Mouse (Mus musculus) lung, embryonic 16.5 days (tissue): ENCODE results near the gene Serpina3k. TPM values are rescaled to one million over a fixed set of nuclear protein-coding genes. Genes with fewer than 3 reads are reported as not detected.
"Not testable (repeated sequence)": the region's sequence is repeated elsewhere in the genome, so short reads cannot be mapped to it uniquely, and the experiment has no call there.

Experiments used
- ATAC-seq: fragments of 200-750 bp; cut with Nextera tagmentation; 2 replicates; pipeline ENCODE4 v1.8.0; 2017; ENCODE audit warnings: low read depth, mild to moderate bottlenecking, moderate library complexity
- H3K27ac ChIP-seq: fragments of 300-500 bp; sonication (generic); 2 replicates; pipeline ENCODE4 v1.5.1; 2014; ENCODE audit warnings: mild to moderate bottlenecking, control low read depth, low read length
- H3K27me3 ChIP-seq: fragments of 300-500 bp; sonication (generic); 2 replicates; pipeline ENCODE4 v1.6.1; 2014; ENCODE audit warnings: low read depth, low read length, mixed read lengths; ENCODE audit not compliant: control insufficient read depth, insufficient read depth
- H3K36me3 ChIP-seq: fragments of 300-500 bp; sonication (generic); 2 replicates; pipeline ENCODE4 v1.6.1; 2014; ENCODE audit warnings: low read length; ENCODE audit not compliant: control insufficient read depth, insufficient read depth
- H3K4me1 ChIP-seq: fragments of 300-500 bp; sonication (generic); replicated peaks from 2 replicates; pipeline ENCODE4 v1.6.1; 2014; ENCODE audit warnings: low read length, mixed read lengths; ENCODE audit not compliant: control insufficient read depth, insufficient read depth
- H3K4me2 ChIP-seq: fragments of 300-500 bp; sonication (generic); 2 replicates; pipeline ENCODE4 v1.6.1; 2014; ENCODE audit warnings: low read depth, low read length, control low read depth
- H3K4me3 ChIP-seq: fragments of 300-500 bp; sonication (generic); 2 replicates; pipeline ENCODE4 v1.5.1; 2014; ENCODE audit warnings: mild to moderate bottlenecking, low read length, control low read depth
- H3K9ac ChIP-seq: fragments of 300-500 bp; sonication (generic); 2 replicates; pipeline ENCODE4 v1.6.1; 2014; ENCODE audit warnings: low read length, control low read depth
- H3K9me3 ChIP-seq: fragments of 300-500 bp; sonication (generic); 2 replicates; pipeline ENCODE4 v1.6.1; 2016; ENCODE audit warnings: low read length; ENCODE audit not compliant: control insufficient read depth
- WGBS: fragments of 180-500 bp; shearing (Covaris S2); extraction: QIAGEN DNeasy Blood & Tissue Kit; methylation state at CpG from one replicate; pipeline ENCODE4 v1.1.7; 2014; 5-methylcytosine and 5-hydroxymethylcytosine counted together
- polyA plus RNA-seq: library from polyadenylated mRNA; unstranded; fragments of >200 nt; fragmentation: Nextera tagmentation; extraction: Ambion mirVana; gene quantifications from 2 replicates; pipeline ENCODE4 v1.2.1, GENCODE M21; 2015

Serpina3k gene
- polyA plus RNA-seq, 1 experiment from 2014 or later: not detected

DNA sequence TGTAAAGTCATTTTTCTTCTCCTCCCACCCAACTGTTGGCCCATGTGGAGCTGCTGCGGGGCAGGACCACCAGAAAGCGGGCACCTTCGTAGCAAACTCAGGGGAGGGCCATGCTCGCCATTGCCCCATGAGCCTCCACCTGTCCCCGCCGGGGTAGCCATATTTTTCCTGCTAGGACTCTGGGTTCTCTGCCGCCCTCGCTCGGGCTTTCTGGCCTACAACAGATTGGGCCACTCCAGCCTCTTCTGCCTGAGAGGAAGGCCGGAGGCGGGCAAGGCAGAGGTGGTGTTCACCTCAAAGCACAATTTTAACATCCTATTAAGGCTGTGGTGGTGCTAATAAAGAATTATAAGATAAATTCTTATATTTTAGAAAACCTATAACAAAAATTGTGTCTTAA is 41.6 kb downstream of the Serpina3k start:
- no peaks in the 10 kb centered on the region for H3K27me3 ChIP-seq
- ATAC-seq: no peak
- no peaks in the 10 kb centered on the region for H3K4me1 ChIP-seq
- no peak overlapping the region for H3K4me3 ChIP-seq
- H3K36me3 ChIP-seq: no peaks in the 10 kb centered on the region
- H3K9me3 ChIP-seq: no peaks in the 10 kb centered on the region
- no peak overlapping the region for H3K4me2 ChIP-seq
- H3K9ac ChIP-seq: no peak overlapping the region
- H3K27ac ChIP-seq: no peak overlapping the region
- WGBS: 92% methylated on average over 11 of the region's 11 CpGs

DNA sequence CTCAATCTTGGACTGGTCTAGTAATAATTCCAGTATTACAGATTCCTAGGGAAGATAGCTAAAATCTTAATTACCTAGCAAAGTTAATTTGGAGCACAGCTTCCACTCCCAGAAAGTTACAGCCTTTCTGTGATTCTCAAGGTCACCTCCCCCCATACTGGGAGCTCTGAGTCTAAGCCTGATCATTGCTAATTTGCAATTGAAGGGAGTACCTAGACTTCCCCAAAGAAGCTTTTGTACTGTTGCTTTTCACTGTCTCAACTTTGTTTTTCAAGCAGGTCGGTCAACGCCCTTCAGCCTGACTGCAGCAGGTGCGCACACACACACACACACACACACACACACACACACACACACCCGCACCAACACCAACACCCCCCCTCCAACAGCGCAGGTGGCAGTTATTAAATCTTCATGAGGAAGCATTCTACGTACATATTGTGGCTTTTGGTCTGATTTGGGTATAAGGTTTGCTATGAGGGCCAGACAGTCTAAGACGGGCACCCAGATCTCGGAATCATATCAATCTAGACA is 42.9 kb downstream of the Serpina3k start:
- H3K27ac ChIP-seq: not testable (repeated sequence)

DNA sequence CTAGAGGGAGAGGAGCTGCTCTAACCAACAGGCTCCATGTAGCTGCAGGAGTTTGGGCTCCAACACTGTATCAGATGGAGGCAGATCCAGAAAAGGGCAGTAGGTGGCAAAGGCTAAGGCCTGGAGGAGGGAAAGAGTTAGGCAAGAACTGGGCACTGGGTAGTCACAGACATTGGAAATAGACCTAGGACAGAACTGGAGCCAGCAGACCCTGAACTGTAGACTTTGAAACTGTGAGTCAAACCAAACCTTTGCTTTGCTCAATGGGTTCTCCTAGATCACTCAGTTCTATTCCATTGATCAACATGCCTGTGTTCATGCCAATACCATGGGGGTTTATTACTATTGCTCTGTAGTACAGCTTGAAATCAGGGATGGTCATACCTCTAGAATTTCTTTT is 47.7 kb downstream of the Serpina3k start:
- not testable (repeated sequence) for H3K27me3 ChIP-seq, ATAC-seq, H3K9me3 ChIP-seq, H3K36me3 ChIP-seq, H3K9ac ChIP-seq, H3K4me2 ChIP-seq, H3K4me3 ChIP-seq, H3K4me1 ChIP-seq, H3K27ac ChIP-seq

More for the DNA sequence above, 42.9 kb downstream of the Serpina3k start:
- H3K4me1 ChIP-seq, H3K27me3 ChIP-seq, H3K4me2 ChIP-seq, H3K9ac ChIP-seq, H3K4me3 ChIP-seq, ATAC-seq, H3K36me3 ChIP-seq, H3K9me3 ChIP-seq: not testable (repeated sequence)
- 85% methylated on average over 8 of the region's 8 CpGs for WGBS

DNA sequence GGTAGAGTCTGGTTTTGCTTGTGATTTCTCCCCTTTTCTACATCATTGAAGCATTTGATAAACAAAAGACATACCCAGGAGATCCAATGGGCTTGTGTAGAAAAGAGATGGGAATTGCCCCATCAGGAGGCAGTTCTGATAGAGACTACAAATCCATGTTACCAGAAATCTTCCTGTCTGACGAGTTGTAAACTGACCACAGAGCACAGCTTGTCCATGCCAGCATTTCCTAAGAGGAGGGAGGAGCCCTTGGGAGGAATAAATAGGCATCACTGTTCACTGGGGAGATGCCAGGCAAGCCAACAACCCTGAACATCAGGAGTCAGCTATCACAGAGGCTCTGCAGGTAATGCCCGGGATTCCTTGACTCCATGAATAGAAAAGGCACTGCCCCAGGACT is 48.6 kb downstream of the Serpina3k start:
- H3K4me3 ChIP-seq, H3K36me3 ChIP-seq, H3K9me3 ChIP-seq, H3K27ac ChIP-seq, H3K9ac ChIP-seq, ATAC-seq, H3K27me3 ChIP-seq, H3K4me1 ChIP-seq, H3K4me2 ChIP-seq: not testable (repeated sequence)
- WGBS: 52% methylated on average over 2 of the region's 2 CpGs

DNA sequence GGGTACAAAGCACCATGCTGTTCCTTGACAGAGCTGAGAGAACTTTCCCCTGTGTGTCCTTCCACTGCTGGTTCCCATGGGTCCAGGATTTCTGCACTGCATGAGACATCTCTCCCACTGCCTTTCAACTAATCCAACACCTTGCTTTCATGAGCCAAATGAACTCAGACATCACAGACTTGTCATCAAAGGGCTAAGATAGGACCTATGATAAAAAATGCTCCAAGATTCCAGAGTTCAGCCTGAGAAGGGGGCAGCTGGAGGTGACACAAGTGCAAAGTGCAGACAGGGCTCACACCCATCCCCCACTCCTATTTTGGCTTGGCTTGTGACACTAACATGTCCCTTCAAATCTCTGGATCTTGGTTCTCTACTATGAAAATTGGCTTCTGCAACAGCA is 50.2 kb downstream of the Serpina3k start:
- Histone ChIP-seq H3K4me1 (no peaks in the 10 kb centered on the region), H3K4me2 (no peak overlapping the region), H3K27me3 (no peaks in the 10 kb centered on the region), H3K36me3 (no peaks in the 10 kb centered on the region), H3K9ac (no peak overlapping the region), H3K4me3 (no peak overlapping the region), H3K27ac (no peak overlapping the region), H3K9me3 (no peaks in the 10 kb centered on the region)
- no peak for ATAC-seq

DNA sequence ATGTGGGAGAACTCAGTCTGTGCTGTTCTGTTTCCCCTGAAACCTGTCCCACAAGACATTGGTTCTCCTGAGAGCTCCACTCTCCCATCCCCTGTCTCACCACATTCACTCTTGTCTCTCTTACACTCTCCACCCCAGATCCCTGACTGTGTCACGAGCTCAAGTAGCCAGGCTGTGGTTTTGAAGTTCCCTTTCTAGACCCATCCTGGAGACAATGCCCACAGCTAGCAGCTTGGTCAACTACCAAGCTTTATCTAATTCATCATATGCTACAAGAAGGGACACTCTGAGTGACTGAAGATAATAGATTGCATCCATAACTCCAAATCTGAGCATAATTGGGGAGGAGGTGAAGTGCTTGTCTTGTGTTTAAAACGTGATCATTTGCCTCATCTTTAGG is 52.8 kb downstream of the Serpina3k start:
- H3K9ac ChIP-seq: not testable (repeated sequence)
- 61% methylated on average over 2 of the region's 2 CpGs for WGBS

More for the DNA sequence above, 52.8 kb downstream of the Serpina3k start:
- H3K4me2 ChIP-seq, ATAC-seq, H3K4me1 ChIP-seq, H3K4me3 ChIP-seq, H3K36me3 ChIP-seq, H3K27ac ChIP-seq, H3K9me3 ChIP-seq, H3K27me3 ChIP-seq: not testable (repeated sequence)

Other genes starting within 250 kb of the Serpina3k start
- gene Serpina5, start 237.4 kb upstream of the Serpina3k start, polyA plus RNA-seq: not detected in 2 replicates
- not detected in 2 replicates for gene Serpina3a, start 225.8 kb upstream of the Serpina3k start, polyA plus RNA-seq
- not detected in 2 replicates for gene Serpina3b, start 210.5 kb upstream of the Serpina3k start, polyA plus RNA-seq
- gene Serpina3c, start 184.6 kb upstream of the Serpina3k start, polyA plus RNA-seq: 0.06 and 0.28 TPM in 2 replicates
- gene Serpina3f, start 123.9 kb upstream of the Serpina3k start, polyA plus RNA-seq: 0.06 and 0.14 TPM in 2 replicates
- 2.7 and 4.0 TPM in 2 replicates for gene Serpina3g, start 102.2 kb upstream of the Serpina3k start, polyA plus RNA-seq
- 0.23 and 0.68 TPM in 2 replicates for gene Serpina3i, start 75.4 kb upstream of the Serpina3k start, polyA plus RNA-seq
- gene Serpina3j, start 23.9 kb upstream of the Serpina3k start, polyA plus RNA-seq: not detected in 2 replicates
- gene Serpina3m, start within 50 bp of the Serpina3k start, polyA plus RNA-seq: not detected in 2 replicates
- 0.11 and 0.33 TPM in 2 replicates for gene Serpina3n, start 68.2 kb downstream of the Serpina3k start, polyA plus RNA-seq
- 0.23 and 0.31 TPM in 2 replicates for gene Gsc, start 134.8 kb downstream of the Serpina3k start, polyA plus RNA-seq